Mouse (Mus musculus) G1E (cell line): ENCODE measurements around the gene Rcor3. TPM values are rescaled to one million over a fixed set of nuclear protein-coding genes. Genes with fewer than 3 reads are reported as not detected.

Source experiments
- ATAC-seq: 2 replicates; pipeline ENCODE4 v1.8.0; 2016; ENCODE audit warnings: mild to moderate bottlenecking; ENCODE audit not compliant: insufficient number of reproducible peaks, poor library complexity, low FRiP score, severe bottlenecking; ENCODE audit errors: extremely low read depth
- DNase-seq: peaks from one replicate; pipeline ENCODE4 v3.0.0; 2012; ENCODE audit warnings: low spot score
- H3K27me3 ChIP-seq: 2 replicates; pipeline ENCODE4 v1.6.1; 2012; ENCODE audit warnings: mild to moderate bottlenecking, low read length, inconsistent platforms; ENCODE audit not compliant: insufficient read depth
- H3K36me3 ChIP-seq: replicated peaks from 2 replicates; pipeline ENCODE3; 2012; ENCODE audit warnings: mild to moderate bottlenecking, inconsistent platforms
- H3K4me1 ChIP-seq: 2 replicates; pipeline ENCODE4 v1.6.1; 2012; ENCODE audit warnings: low read depth, low read length, inconsistent platforms, mixed read lengths; ENCODE audit not compliant: insufficient read depth
- H3K4me3 ChIP-seq: 2 replicates; pipeline ENCODE4 v1.5.1; 2012; ENCODE audit warnings: low read depth, mild to moderate bottlenecking, inconsistent platforms, low read length, moderate library complexity, mixed read lengths
- H3K9me3 ChIP-seq: replicated peaks from 2 replicates; pipeline ENCODE4 v1.6.1; 2012; ENCODE audit warnings: inconsistent platforms
- CTCF ChIP-seq: IDR thresholded peaks from 2 replicates; pipeline ENCODE4 v1.5.1; 2012; ENCODE audit warnings: low read depth, low read length, inconsistent platforms, mixed read lengths
- GATA1 ChIP-seq: IDR thresholded peaks from 2 replicates; pipeline ENCODE4 v1.6.1; 2012; ENCODE audit warnings: borderline replicate concordance, low read length, inconsistent platforms, mixed read lengths
- GATA2 ChIP-seq: IDR thresholded peaks from 2 replicates; pipeline ENCODE4 v1.6.1; 2012; ENCODE audit warnings: low read depth, low read length, inconsistent platforms, borderline replicate concordance
- POLR2AphosphoS5 ChIP-seq: IDR thresholded peaks from 2 replicates; pipeline ENCODE4 v1.6.1; 2012; ENCODE audit warnings: low read depth, low read length, inconsistent platforms; ENCODE audit not compliant: insufficient replicate concordance
- TAL1 ChIP-seq: conservative IDR thresholded peaks from 2 replicates; pipeline ENCODE4 v1.6.1; 2012; ENCODE audit warnings: low read depth, low read length, inconsistent platforms, mixed read lengths
- polyA plus RNA-seq: library from polyadenylated mRNA; stranded (reverse); fragments of >175 nt; gene quantifications from 2 replicates; pipeline ENCODE4 v1.2.3, GENCODE M21; 2012
- total RNA-seq, 2 experiments: library from RNA; stranded (forward) in 1 of 2; stranded (reverse) in 1 of 2; fragments of 200-1000 nt in 1 of 2; fragments of >200 nt in 1 of 2; fragmentation: Nextera tagmentation in 1 of 2; gene quantifications; 2 replicates each; pipeline ENCODE4 v1.2.3; 2014 to 2017

Gene Rcor3
- total and polyA plus RNA-seq, 3 experiments: 24.2 to 73.9 (median 39.4) TPM

GRCm38 (mm10) chr1:192100742-192101141, 37.1 kb downstream of the Rcor3 start:
- H3K4me1 ChIP-seq: peaks cover 3% of the 10 kb centered on the region; the same call in 1 of the 2 replicates
- H3K27me3 ChIP-seq: no peaks in the 10 kb centered on the region
- ATAC-seq: no peak
- DNase-seq: no peak
- H3K9me3 ChIP-seq: no peaks in the 10 kb centered on the region
- no peak overlapping the region for H3K4me3 ChIP-seq
- TF ChIP-seq TAL1 (no peak), GATA2 (no peak), CTCF (no peak)
- H3K36me3 ChIP-seq: peaks cover 67% of the 10 kb centered on the region

- H3K27me3 ChIP-seq: peaks cover 5% of the 10 kb centered on the region; the same call in 1 of the 2 replicates
- H3K36me3 ChIP-seq: peaks cover 20% of the 10 kb centered on the region
- no peaks in the 10 kb centered on the region for H3K9me3 ChIP-seq
- ATAC-seq: no peak
- H3K4me3 ChIP-seq: no peak overlapping the region
- H3K4me1 ChIP-seq: peaks cover 31% of the 10 kb centered on the region
- no peak for TF ChIP-seq GATA1
- no peak for TF ChIP-seq POLR2AphosphoS5
- no peak for TF ChIP-seq CTCF
- no peak for TF ChIP-seq GATA2
- TF ChIP-seq TAL1: no peak
- no peak for DNase-seq
These were observed 42.2 kb downstream of the Rcor3 start for GRCm38 (mm10) chr1:192095626-192096025.

GRCm38 (mm10) chr1:192094451-192095170, 43.3 kb downstream of the Rcor3 start:
- DNase-seq (peak; percentile 32), ATAC-seq (peak; percentile 35; the same call in 1 of the 2 replicates)
- Histone ChIP-seq H3K27me3 (peaks cover 5% of the 10 kb centered on the region; the same call in 1 of the 2 replicates), H3K9me3 (no peaks in the 10 kb centered on the region), H3K36me3 (peaks cover 17% of the 10 kb centered on the region), H3K4me1 (peaks cover 42% of the 10 kb centered on the region), H3K4me3 (no peak overlapping the region)
- TF ChIP-seq GATA1 (no peak), CTCF (peak; percentile 60; the same call in 1 of the 2 replicates)

- peak overlapping the region; percentile 79 for H3K4me3 ChIP-seq
- DNase-seq: peak; percentile 50
- H3K27me3 ChIP-seq: peaks cover 5% of the 10 kb centered on the region; the same call in 1 of the 2 replicates
- ATAC-seq: peak; percentile 71
- TF ChIP-seq GATA1 (no peak), GATA2 (no peak), POLR2AphosphoS5 (no peak), CTCF (peak; percentile 59; the same call in 1 of the 2 replicates)
- H3K9me3 ChIP-seq: no peaks in the 10 kb centered on the region
- H3K36me3 ChIP-seq: peaks cover 10% of the 10 kb centered on the region
- H3K4me1 ChIP-seq: peaks cover 44% of the 10 kb centered on the region
These were observed 44.8 kb downstream of the Rcor3 start for GRCm38 (mm10) chr1:192092879-192093660.

- TF ChIP-seq GATA1 (no peak), TAL1 (peak; percentile 30; the same call in 1 of the 2 replicates)
- Histone ChIP-seq H3K4me3 (peak within 1 kb of the TSS; percentile 79), H3K9me3 (no peaks in the 10 kb centered on the region), H3K4me1 (peaks cover 46% of the 10 kb centered on the region), H3K27me3 (peaks cover 5% of the 10 kb centered on the region; the same call in 1 of the 2 replicates), H3K36me3 (peaks cover 5% of the 10 kb centered on the region)
- DNase-seq: peak; percentile 94
- peak; percentile 96 for ATAC-seq
These were observed 45.8 kb downstream of the Rcor3 start, which contains the start of gene Traf5 for GRCm38 (mm10) chr1:192091806-192092772. TSS of gene Traf5 (minus strand) at chr1:192092559.
